Mouse (Mus musculus): ENCODE results near the gene Smim8.

The Smim8 gene

DNA sequence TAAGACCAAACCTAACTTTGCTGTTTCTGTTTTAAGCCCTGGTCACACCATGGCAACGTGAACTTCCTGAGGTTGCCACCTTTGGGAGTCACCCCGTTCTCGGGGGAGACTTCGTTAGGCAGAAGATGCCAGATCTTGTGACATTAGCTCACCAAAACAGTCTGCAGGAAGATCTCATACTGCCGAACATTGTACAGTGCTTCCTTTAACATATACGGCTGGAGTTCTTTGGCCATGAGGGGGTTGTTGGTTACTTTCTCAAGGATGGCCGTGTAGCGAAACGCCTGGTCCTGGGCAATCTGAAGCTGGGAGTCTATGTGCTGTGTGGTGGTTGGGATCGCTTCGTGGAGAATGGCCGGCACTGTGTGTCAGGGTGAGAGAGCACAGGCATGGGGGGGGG, 58.8 kb downstream of the Smim8 start:
- no peak for DNase-seq (ENCODE audit: low spot score)

Data from ovary, postnatal 14 days (tissue).